Mouse (Mus musculus) brain, embryonic 14.5 days (tissue): ENCODE data around the gene Slco3a1.

Source experiments
- CTCF ChIP-seq: fragments of 200-500 bp; IDR thresholded peaks from 2 replicates; pipeline ENCODE4 v1.5.1; 2012; ENCODE audit warnings: inconsistent platforms, mild to moderate bottlenecking, moderate library complexity, borderline replicate concordance; ENCODE audit not compliant: insufficient read depth, insufficient read length; ENCODE audit errors: extremely low read depth
- POLR2A ChIP-seq: fragments of 200-500 bp; IDR thresholded peaks from 2 replicates; pipeline ENCODE4 v1.6.1; 2012; ENCODE audit warnings: mild to moderate bottlenecking, inconsistent platforms, borderline replicate concordance; ENCODE audit not compliant: poor library complexity, insufficient read depth, insufficient read length, severe bottlenecking; ENCODE audit errors: extremely low read depth

DNA sequence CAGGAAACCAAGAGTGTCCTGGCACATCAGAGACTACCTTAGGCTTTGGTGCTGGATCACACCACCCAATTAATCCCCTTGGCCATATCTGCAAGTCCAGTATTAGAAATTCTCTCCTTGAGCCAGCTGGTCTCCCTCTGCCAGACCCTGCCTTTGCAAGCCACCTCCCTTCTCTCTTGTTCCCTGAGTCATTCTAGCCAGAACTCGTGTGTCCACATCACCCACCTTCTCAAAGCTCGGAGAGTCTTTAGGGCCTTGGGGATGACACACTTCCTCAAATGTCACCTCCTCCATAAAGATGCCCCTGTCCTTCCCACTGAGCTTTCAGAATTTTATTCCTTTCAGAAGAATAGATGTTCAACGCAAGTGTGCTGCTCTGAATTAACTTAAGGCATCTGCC is 172.3 kb downstream of the Slco3a1 start:
- TF ChIP-seq POLR2A (no peak), CTCF (no peak)
